In genomic region chr12:86175476-86175942, GRCm38 (mm10) we compare ENCODE assay signal across 11 mouse cellular contexts.
A peak's percentile ranks its signal among the peaks of the same experiment; 100 is the strongest.
DNase-seq lines count a peak whose midpoint lies in the region; ATAC-seq lines count a peak whose summit lies in the region.
"Had no signal": no experiment of that assay in that cellular context is flagged by ENCODE, and none has a peak within 500 bp of the region (broad histone marks: within the 10 kb centered on the region; RNA-seq: fewer than 3 reads in every experiment).

No protein-coding gene starts in this region.

- H3K27ac ChIP-seq in heart, embryonic 14.5 days (replicated peaks in 1 of 2; ENCODE audit: control insufficient read depth in 1 of 2, insufficient read depth in 1 of 2, low read depth in 2 of 2, low read length in 2 of 2) = no peak overlapping the region
- no peak overlapping the region for H3K27ac ChIP-seq in neural tube, embryonic 12.5 days
- H3K27ac ChIP-seq in neural tube, embryonic 15.5 days (replicated peaks) = no peak overlapping the region
- peak overlapping the region; percentile 21; the same call in 1 of the 2 replicates for H3K27ac ChIP-seq in midbrain, embryonic 15.5 days
- no peak overlapping the region for H3K27ac ChIP-seq in liver, embryonic 11.5 days (ENCODE audit: low read depth, low read length)

- no peaks in the 10 kb centered on the region for H3K27me3 ChIP-seq in heart, embryonic 14.5 days (ENCODE audit: control insufficient read depth, insufficient read depth, low read length)
- peaks cover 6% of the 10 kb centered on the region; the same call in 1 of the 2 replicates for H3K27me3 ChIP-seq in neural tube, embryonic 12.5 days (replicated peaks)
- H3K27me3 ChIP-seq in neural tube, embryonic 15.5 days (replicated peaks) = peaks cover 3% of the 10 kb centered on the region; the same call in 1 of the 2 replicates
- H3K27me3 ChIP-seq in midbrain, embryonic 15.5 days (replicated peaks) = no peaks in the 10 kb centered on the region
- no peaks in the 10 kb centered on the region; the same call in 1 of the 2 replicates for H3K27me3 ChIP-seq in liver, embryonic 11.5 days (replicated peaks; ENCODE audit: control insufficient read depth, insufficient read depth, low read length)

- no peak overlapping the region for H3K4me3 ChIP-seq in heart, embryonic 14.5 days (ENCODE audit: control insufficient read depth in 1 of 2, insufficient read depth in 1 of 2, low read depth in 1 of 2, low read length in 2 of 2)
- H3K4me3 ChIP-seq in neural tube, embryonic 12.5 days = no peak overlapping the region
- H3K4me3 ChIP-seq in neural tube, embryonic 15.5 days (replicated peaks) = no peak overlapping the region
- no peak overlapping the region for H3K4me3 ChIP-seq in midbrain, embryonic 15.5 days
- H3K4me3 ChIP-seq in liver, embryonic 11.5 days (ENCODE audit: low read depth, low read length) = no peak overlapping the region

- no peaks in the 10 kb centered on the region for H3K9me3 ChIP-seq in heart, embryonic 14.5 days (ENCODE audit: control insufficient read depth, low read length)
- H3K9me3 ChIP-seq in neural tube, embryonic 12.5 days = no peaks in the 10 kb centered on the region
- H3K9me3 ChIP-seq in neural tube, embryonic 15.5 days (replicated peaks) = no peaks in the 10 kb centered on the region
- no peaks in the 10 kb centered on the region for H3K9me3 ChIP-seq in midbrain, embryonic 15.5 days
- H3K9me3 ChIP-seq in liver, embryonic 11.5 days (ENCODE audit: control insufficient read depth, low read length) = no peaks in the 10 kb centered on the region

- WGBS in heart, embryonic 14.5 days = 28% methylated on average over 12 of the region's 12 CpGs
- 11% methylated on average over 12 of the region's 12 CpGs for WGBS in neural tube, embryonic 12.5 days
- WGBS in neural tube, embryonic 15.5 days = 12% methylated on average over 12 of the region's 12 CpGs
- WGBS in midbrain, embryonic 15.5 days = 14% methylated on average over 12 of the region's 12 CpGs
- WGBS in liver, embryonic 11.5 days = 24% methylated on average over 12 of the region's 12 CpGs

- no peak for ATAC-seq in heart, embryonic 14.5 days (ENCODE audit: insufficient number of reproducible peaks, insufficient read depth, low FRiP score, low read depth)
- ATAC-seq in neural tube, embryonic 12.5 days (ENCODE audit: low FRiP score, low read depth) = no peak
- no peak for ATAC-seq in neural tube, embryonic 15.5 days (ENCODE audit: low FRiP score)
- ATAC-seq in midbrain, embryonic 15.5 days (replicated peaks) = no peak
- ATAC-seq in liver, embryonic 11.5 days (replicated peaks; ENCODE audit: low FRiP score) = no peak
- ATAC-seq in erythroblast, adult 5-6 weeks (replicated peaks; ENCODE audit: low FRiP score, poor library complexity, severe bottlenecking) = no peak

- no peaks in the 10 kb centered on the region for H3K36me3 ChIP-seq in heart, embryonic 14.5 days (ENCODE audit: control insufficient read depth, insufficient read depth, low read length)
- no peaks in the 10 kb centered on the region for H3K36me3 ChIP-seq in neural tube, embryonic 12.5 days
- no peaks in the 10 kb centered on the region for H3K36me3 ChIP-seq in neural tube, embryonic 15.5 days
- no peaks in the 10 kb centered on the region for H3K36me3 ChIP-seq in midbrain, embryonic 15.5 days (replicated peaks)
- no peaks in the 10 kb centered on the region for H3K36me3 ChIP-seq in liver, embryonic 11.5 days (ENCODE audit: control insufficient read depth, insufficient read depth, low read length)

- no peak overlapping the region for H3K9ac ChIP-seq in heart, embryonic 14.5 days (ENCODE audit: low read length)
- no peak overlapping the region for H3K9ac ChIP-seq in neural tube, embryonic 12.5 days
- no peak overlapping the region for H3K9ac ChIP-seq in neural tube, embryonic 15.5 days (replicated peaks)
- no peak overlapping the region for H3K9ac ChIP-seq in midbrain, embryonic 15.5 days
- no peak overlapping the region for H3K9ac ChIP-seq in liver, embryonic 11.5 days (ENCODE audit: low read depth, low read length)

- H3K4me1 ChIP-seq in heart, embryonic 14.5 days (ENCODE audit: control insufficient read depth in 2 of 2, insufficient read depth in 2 of 2, low read length in 2 of 2) = peaks cover 4% of the 10 kb centered on the region in 2 experiments; a peak in 2 of 4 replicates
- peaks cover 29% of the 10 kb centered on the region for H3K4me1 ChIP-seq in neural tube, embryonic 12.5 days
- H3K4me1 ChIP-seq in neural tube, embryonic 15.5 days = peaks cover 34% of the 10 kb centered on the region
- H3K4me1 ChIP-seq in midbrain, embryonic 15.5 days = peaks cover 36% of the 10 kb centered on the region
- H3K4me1 ChIP-seq in liver, embryonic 11.5 days (replicated peaks; ENCODE audit: control insufficient read depth, insufficient read depth, low read length) = no peaks in the 10 kb centered on the region

- no peak for DNase-seq in heart, postnatal 4 days
- DNase-seq in forelimb bud, embryonic 11.5 days (ENCODE audit: low read depth, low spot score) = peak; percentile 59
- DNase-seq in liver, embryonic 11.5 days (ENCODE audit: low spot score) = no peak
- DNase-seq: cerebellum, postnatal 10 days; kidney, postnatal 14 days; spleen, adult 18-20 months had no signal

- peak overlapping the region; percentile 35 for H3K4me2 ChIP-seq in heart, embryonic 14.5 days (ENCODE audit: low read length)
- 0 out of 2 replicates have a peak overlapping the region, but pooled peaks have one; percentile 5 for H3K4me2 ChIP-seq in neural tube, embryonic 12.5 days (replicated peaks)
- H3K4me2 ChIP-seq in neural tube, embryonic 15.5 days = no peak overlapping the region
- no peak overlapping the region for H3K4me2 ChIP-seq in midbrain, embryonic 15.5 days
- H3K4me2 ChIP-seq in liver, embryonic 11.5 days = no peak overlapping the region

Comparison
In these comparisons a context has a peak if more than half of its experiments do, and no peak if none do; other contexts are left out.
1. H3K4me2 ChIP-seq: peak in heart, embryonic 14.5 days (single experiment) and neural tube, embryonic 12.5 days (single experiment); none in neural tube, embryonic 15.5 days (single experiment), midbrain, embryonic 15.5 days (single experiment) and liver, embryonic 11.5 days (single experiment).